Mouse (Mus musculus) yolk sac, embryonic 10.5 days (tissue): ENCODE measurements around the gene Med16.

Experiments used
- DNase-seq: peaks from one replicate; pipeline ENCODE4 v3.0.0-alpha.2; 2017; ENCODE audit warnings: low spot score

Gene Med16

GRCm38 (mm10) chr10:79917532-79918100, 8.9 kb upstream of the Med16 start:
- no peak for DNase-seq

- DNase-seq, result peak; percentile 84
Observed at GRCm38 (mm10) chr10:79916808-79917531, 8.2 kb upstream of the Med16 start, which contains the start of gene Kiss1r. Kiss1r (plus strand) TSS chr10:79916971.

- DNase-seq, result no peak
Observed at GRCm38 (mm10) chr10:79916081-79916480, 7.4 kb upstream of the Med16 start.

- DNase-seq, result no peak
Observed at GRCm38 (mm10) chr10:79914948-79915596, 6.3 kb upstream of the Med16 start.

- no peak for DNase-seq
Observed at GRCm38 (mm10) chr10:79914131-79914947, 5.6 kb upstream of the Med16 start.

GRCm38 (mm10) chr10:79912412-79912811, 3.7 kb upstream of the Med16 start:
- DNase-seq, result no peak

GRCm38 (mm10) chr10:79910556-79910955, 1.8 kb upstream of the Med16 start, which contains the start of gene Gm26602:
Gm26602 (plus strand) TSS chr10:79910856.
- no peak for DNase-seq

- no peak for DNase-seq
Observed at GRCm38 (mm10) chr10:79909092-79909922, 584 bp upstream of the Med16 start.

- no peak for DNase-seq
Observed at GRCm38 (mm10) chr10:79907415-79907814, 1.3 kb downstream of the Med16 start.

GRCm38 (mm10) chr10:79906712-79907111, 2.0 kb downstream of the Med16 start:
- DNase-seq, result no peak

- no peak for DNase-seq
Observed at GRCm38 (mm10) chr10:79900951-79901410, 7.7 kb downstream of the Med16 start.

- peak; percentile 92 for DNase-seq
Observed at GRCm38 (mm10) chr10:79897316-79898245, 11.1 kb downstream of the Med16 start.

GRCm38 (mm10) chr10:79896814-79897213, 11.9 kb downstream of the Med16 start:
- no peak for DNase-seq

GRCm38 (mm10) chr10:79896306-79896705, 12.4 kb downstream of the Med16 start:
- DNase-seq, result no peak

- peak; percentile 69 for DNase-seq
Observed at GRCm38 (mm10) chr10:79892451-79893118, 16.1 kb downstream of the Med16 start.

GRCm38 (mm10) chr10:79890670-79891069, 18.1 kb downstream of the Med16 start, which contains the start of gene Cfd:
Cfd (plus strand) TSS chr10:79890853.
- no peak for DNase-seq

- no peak for DNase-seq
Observed at GRCm38 (mm10) chr10:79889386-79889785, 19.3 kb downstream of the Med16 start.

- no peak for DNase-seq
Observed at GRCm38 (mm10) chr10:79886611-79887010, 22.1 kb downstream of the Med16 start.

GRCm38 (mm10) chr10:79886054-79886453, 22.7 kb downstream of the Med16 start, which contains the start of gene Elane:
Elane (plus strand) TSS chr10:79886247.
- DNase-seq, result no peak
